Comparison of ENCODE assay signal across 8 mouse cellular contexts in genomic region chr19:6236053-6236441, GRCm38 (mm10). TPM values are rescaled to one million over a fixed set of nuclear protein-coding genes. Genes with fewer than 3 reads are reported as not detected.
A peak's percentile ranks its signal among the peaks of the same experiment; 100 is the strongest.
DNase-seq lines count a peak whose midpoint lies in the region; ATAC-seq lines count a peak whose summit lies in the region.

No protein-coding gene starts in this region.

- ATAC-seq in inflammation-experienced regulatory T-cells, adult 6 months, result peak; percentile 85
- ATAC-seq in megakaryocyte-erythroid progenitor cell, adult 5-6 weeks (replicated peaks; ENCODE audit: low FRiP score, low TSS enrichment, poor library complexity, severe bottlenecking), result peak; percentile 75

- intact Hi-C loops in gastrocnemius, postnatal 14 days (cut with DNase I; ENCODE audit: low total_unique reads), result no loop called here
- intact Hi-C loops in left cerebral cortex, postnatal 10 days (cut with DNase I), result no loop called here

- peak; percentile 93 to 97 for DNase-seq in adrenal gland, adult (ENCODE audit: inconsistent age in 2 of 2, low spot score in 1 of 2)
- DNase-seq in embryo, embryonic 10.5 days (ENCODE audit: low spot score), result peak; percentile 97
- DNase-seq in gastrocnemius, postnatal 14 days, result peak; percentile 92
- DNase-seq in left cerebral cortex, postnatal 10 days (ENCODE audit: extremely low spot score in 1 of 2, low spot score in 2 of 2), result peak; percentile 94 to 95
- DNase-seq in right cerebral cortex, postnatal 25 days, result peak; percentile 89
- peak; percentile 82 to 91 for DNase-seq in urinary bladder, postnatal 4 days (ENCODE audit: low spot score in 2 of 2)

RNA-seq across cellular contexts. Expression of gene Ppp2r5b, which starts 0.4 kb away (rescaled TPM):
- 10 to 100 TPM; 22.4 to 24.7 TPM for total RNA-seq in gastrocnemius, postnatal 14 days (2021)
- 1 to 10 TPM; 1.7 to 3.3 (median 2.2) TPM for polyA plus RNA-seq in inflammation-experienced regulatory T-cells, adult 6 months (2017; shearing (Covaris generic))
- total RNA-seq in left cerebral cortex, postnatal 10 days (2021), result 100 to 1,000 TPM; 214 to 224 TPM
- total RNA-seq in megakaryocyte-erythroid progenitor cell, adult 5-6 weeks (2014; fragmentation: Nextera tagmentation), result 10.9 and 24.0 TPM in 2 replicates
- total RNA-seq in megakaryocyte-erythroid progenitor cell, adult 5-6 weeks (2017), result 8.6 and 10.3 TPM in 2 replicates

RNA-seq across cellular contexts. Expression of gene Atg2a, which starts 5.4 kb away (rescaled TPM):
- total RNA-seq in gastrocnemius, postnatal 14 days (2021), result 10 to 100 TPM; 12.7 to 14.6 TPM
- 10 to 100 TPM in 2 of 3 experiments, 1 to 10 TPM in 1; 8.1 to 12.6 (median 11.5) TPM for polyA plus RNA-seq in inflammation-experienced regulatory T-cells, adult 6 months (2017; shearing (Covaris generic))
- 10 to 100 TPM; 32.9 to 34.9 TPM for total RNA-seq in left cerebral cortex, postnatal 10 days (2021)
- 22.6 and 30.2 TPM in 2 replicates for total RNA-seq in megakaryocyte-erythroid progenitor cell, adult 5-6 weeks (2014; fragmentation: Nextera tagmentation)
- 5.8 and 11.8 TPM in 2 replicates for total RNA-seq in megakaryocyte-erythroid progenitor cell, adult 5-6 weeks (2017)

RNA-seq across cellular contexts. Expression of gene Gpha2, which starts 9.9 kb away (rescaled TPM):
- not detected for total RNA-seq in gastrocnemius, postnatal 14 days (2021)
- not detected for polyA plus RNA-seq in inflammation-experienced regulatory T-cells, adult 6 months (2017; shearing (Covaris generic))
- not detected for total RNA-seq in left cerebral cortex, postnatal 10 days (2021)
- not detected in 2 replicates for total RNA-seq in megakaryocyte-erythroid progenitor cell, adult 5-6 weeks (2014; fragmentation: Nextera tagmentation)
- total RNA-seq in megakaryocyte-erythroid progenitor cell, adult 5-6 weeks (2017), result not detected in 2 replicates

RNA-seq across cellular contexts. Expression of gene Ehd1, which starts 40.5 kb away (rescaled TPM):
- 10 to 100 TPM; 40.5 to 50.8 TPM for total RNA-seq in gastrocnemius, postnatal 14 days (2021)
- 10 to 100 TPM; 10.8 to 36.2 (median 11.4) TPM for polyA plus RNA-seq in inflammation-experienced regulatory T-cells, adult 6 months (2017; shearing (Covaris generic))
- 10 to 100 TPM; 45.0 to 49.0 TPM for total RNA-seq in left cerebral cortex, postnatal 10 days (2021)
- 50.0 and 60.7 TPM in 2 replicates for total RNA-seq in megakaryocyte-erythroid progenitor cell, adult 5-6 weeks (2014; fragmentation: Nextera tagmentation)
- total RNA-seq in megakaryocyte-erythroid progenitor cell, adult 5-6 weeks (2017), result 26.7 and 62.5 TPM in 2 replicates

RNA-seq across cellular contexts. Expression of gene Majin, which starts 51.9 kb away (rescaled TPM):
- total RNA-seq in gastrocnemius, postnatal 14 days (2021), result not detected
- polyA plus RNA-seq in inflammation-experienced regulatory T-cells, adult 6 months (2017; shearing (Covaris generic)), result under 1 TPM in 2 of 3 experiments, not detected in 1; 0.55 to 0.79 TPM
- not detected for total RNA-seq in left cerebral cortex, postnatal 10 days (2021)
- not detected in 2 replicates for total RNA-seq in megakaryocyte-erythroid progenitor cell, adult 5-6 weeks (2014; fragmentation: Nextera tagmentation)
- not detected in 2 replicates for total RNA-seq in megakaryocyte-erythroid progenitor cell, adult 5-6 weeks (2017)

Comparison
In these comparisons a context has a peak if more than half of its experiments do, and no peak if none do; other contexts are left out.
1. Peak in every context shown above with its lines: DNase-seq and ATAC-seq.
2. RNA of gene Ppp2r5b, which starts 0.4 kb away (total RNA-seq): 214 to 224 TPM in left cerebral cortex, postnatal 10 days; 22.4 to 24.7 TPM in gastrocnemius, postnatal 14 days and 8.6 to 24.0 TPM in megakaryocyte-erythroid progenitor cell, adult 5-6 weeks; every median in the first group is over 4 times any median in the second.